35 mouse cellular contexts compared by ENCODE assay signal in genomic region chr7:47031371-47031770, GRCm38 (mm10). TPM values are rescaled to one million over a fixed set of nuclear protein-coding genes. Genes with fewer than 3 reads are reported as not detected.
A peak's percentile ranks its signal among the peaks of the same experiment; 100 is the strongest.
DNase-seq lines count a peak whose midpoint lies in the region; ATAC-seq and TF ChIP-seq lines count a peak whose summit lies in the region.
"Had no signal": no experiment of that assay in that cellular context is flagged by ENCODE, and none has a peak within 500 bp of the region (broad histone marks: within the 10 kb centered on the region; RNA-seq: fewer than 3 reads in every experiment).

No protein-coding gene starts in this region.

- H3K27ac ChIP-seq in lung, postnatal 0 days (ENCODE audit: low read length): no peak overlapping the region
- H3K27ac ChIP-seq: embryonic facial prominence, embryonic 10.5 days; embryonic facial prominence, embryonic 15.5 days; forebrain, embryonic 15.5 days; gastrocnemius, adult 2 months; hindbrain, embryonic 10.5 days; hindbrain, embryonic 15.5 days; liver, embryonic 14.5 days; midbrain, embryonic 13.5 days had no signal

- no peak for TF ChIP-seq POLR2A in lung, adult 2 months (IDR thresholded peaks at IDR 0.05; ENCODE audit: borderline replicate concordance, extremely low read depth, low read depth, low read length)

- peak; percentile 68 for ATAC-seq in lung, postnatal 0 days
- peak; percentile 32 for ATAC-seq in inflammation-experienced regulatory T-cells, adult 6 months
- ATAC-seq: midbrain, embryonic 13.5 days had no signal

- H3K4me3 ChIP-seq in lung, postnatal 0 days (ENCODE audit: low read depth, low read length): no peak overlapping the region
- H3K4me3 ChIP-seq in lung, adult 2 months (replicated peaks; ENCODE audit: extremely low read depth, low read depth, low read length): no peak overlapping the region
- H3K4me3 ChIP-seq: embryonic facial prominence, embryonic 10.5 days; embryonic facial prominence, embryonic 15.5 days; forebrain, embryonic 15.5 days; gastrocnemius, adult 2 months; hindbrain, embryonic 10.5 days; hindbrain, embryonic 15.5 days; midbrain, embryonic 13.5 days had no signal

- no peak for TF ChIP-seq EP300 in lung, postnatal 0 days (IDR thresholded peaks at IDR 0.05)

- H3K9ac ChIP-seq in lung, postnatal 0 days (replicated peaks; ENCODE audit: low read depth): no peak overlapping the region
- H3K9ac ChIP-seq: embryonic facial prominence, embryonic 15.5 days; forebrain, embryonic 15.5 days; hindbrain, embryonic 15.5 days; liver, embryonic 14.5 days; lung, embryonic 14.5 days; midbrain, embryonic 13.5 days had no signal

- WGBS in lung, postnatal 0 days: 65% methylated on average over 4 of the region's 4 CpGs
- WGBS in lung, adult 2 months: 73% methylated on average over 4 of the region's 4 CpGs

- no peaks in the 10 kb centered on the region for H3K4me1 ChIP-seq in lung, postnatal 0 days (ENCODE audit: insufficient read depth, low read depth, low read length)
- no peaks in the 10 kb centered on the region for H3K4me1 ChIP-seq in lung, adult 2 months (ENCODE audit: control insufficient read depth, insufficient read depth, low read length)
- H3K4me1 ChIP-seq: embryonic facial prominence, embryonic 10.5 days; hindbrain, embryonic 10.5 days; hindbrain, embryonic 15.5 days; midbrain, embryonic 13.5 days had no signal

- no peaks in the 10 kb centered on the region for H3K36me3 ChIP-seq in lung, postnatal 0 days (ENCODE audit: insufficient read depth, low read length)
- H3K36me3 ChIP-seq: embryonic facial prominence, embryonic 10.5 days; embryonic facial prominence, embryonic 15.5 days; forebrain, embryonic 15.5 days; hindbrain, embryonic 10.5 days; hindbrain, embryonic 15.5 days; midbrain, embryonic 13.5 days had no signal

- no peaks in the 10 kb centered on the region for H3K9me3 ChIP-seq in lung, postnatal 0 days (ENCODE audit: low read length)
- H3K9me3 ChIP-seq: embryonic facial prominence, embryonic 10.5 days; embryonic facial prominence, embryonic 15.5 days; forebrain, embryonic 15.5 days; hindbrain, embryonic 10.5 days; hindbrain, embryonic 15.5 days; midbrain, embryonic 13.5 days had no signal

- H3K27me3 ChIP-seq in lung, postnatal 0 days (replicated peaks; ENCODE audit: insufficient read depth, low read length): no peaks in the 10 kb centered on the region
- H3K27me3 ChIP-seq: embryonic facial prominence, embryonic 15.5 days; forebrain, embryonic 15.5 days; hindbrain, embryonic 15.5 days; midbrain, embryonic 13.5 days had no signal

- TF ChIP-seq CTCF in lung, postnatal 0 days (IDR thresholded peaks at IDR 0.05): no peak
- no peak for TF ChIP-seq CTCF in lung, adult 2 months (IDR thresholded peaks at IDR 0.05; ENCODE audit: insufficient read depth, low read length)

- peak; percentile 35 for DNase-seq in lung, postnatal 0 days (ENCODE audit: low spot score)
- no peak for DNase-seq in lung, adult 2 months
- DNase-seq in NIH3T3 (ENCODE audit: low read depth): peak; percentile 93
- no peak for DNase-seq in retina, embryonic 14.5 days (ENCODE audit: low spot score)
- DNase-seq in thymus, postnatal 14 days: no peak
- DNase-seq in testis, postnatal 14 days (ENCODE audit: low spot score): no peak
- DNase-seq: adrenal gland, postnatal 36 days; cerebellum, adult 2 months; cerebellum, postnatal 14 days; gastrocnemius, adult 2 months; gastrocnemius, postnatal 36 days; heart, postnatal 14 days; kidney, adult 18-20 months; kidney, postnatal 4 days; layer of hippocampus, postnatal 36 days; liver; lung, postnatal 4 days; spleen, adult 18-20 months; thymus, adult 2 months; thymus, postnatal 4 days had no signal

- no peak overlapping the region for H3K4me2 ChIP-seq in lung, postnatal 0 days (replicated peaks; ENCODE audit: low read depth, low read length)
- H3K4me2 ChIP-seq: embryonic facial prominence, embryonic 15.5 days; forebrain, embryonic 15.5 days; hindbrain, embryonic 15.5 days; lung, embryonic 14.5 days; midbrain, embryonic 13.5 days had no signal

RNA-seq across cellular contexts. Expression of gene Tmem86a, which starts 19.0 kb away (rescaled TPM):
- polyA plus RNA-seq in lung, postnatal 0 days (2015; fragmentation: Nextera tagmentation; extraction: Ambion mirVana): 36.2 and 36.5 TPM in 2 replicates
- 28.2 and 32.8 TPM in 2 replicates for polyA plus RNA-seq in lung, adult 2 months (2012; rRNA removed)
- polyA plus RNA-seq in inflammation-experienced regulatory T-cells, adult 6 months (2017; shearing (Covaris generic)): 1 to 10 TPM; 1.5 to 6.6 (median 3.8) TPM

RNA-seq across cellular contexts. Expression of gene Spty2d1, which starts 23.2 kb away (rescaled TPM):
- 13.1 and 14.9 TPM in 2 replicates for polyA plus RNA-seq in lung, postnatal 0 days (2015; fragmentation: Nextera tagmentation; extraction: Ambion mirVana)
- polyA plus RNA-seq in lung, adult 2 months (2012; rRNA removed): 5.2 and 5.6 TPM in 2 replicates
- polyA plus RNA-seq in inflammation-experienced regulatory T-cells, adult 6 months (2017; shearing (Covaris generic)): 10 to 100 TPM; 28.3 to 49.5 (median 29.4) TPM

RNA-seq across cellular contexts. Expression of gene Gm9999, which starts 48.0 kb away (rescaled TPM):
- polyA plus RNA-seq in lung, postnatal 0 days (2015; fragmentation: Nextera tagmentation; extraction: Ambion mirVana): not detected in 2 replicates
- not detected in 2 replicates for polyA plus RNA-seq in lung, adult 2 months (2012; rRNA removed)
- polyA plus RNA-seq in inflammation-experienced regulatory T-cells, adult 6 months (2017; shearing (Covaris generic)): not detected
- polyA plus RNA-seq: cerebellum, adult 2 months; embryonic facial prominence, embryonic 10.5 days; embryonic facial prominence, embryonic 15.5 days; forebrain, embryonic 15.5 days; heart, embryonic 14.5 days; hindbrain, embryonic 10.5 days; hindbrain, embryonic 15.5 days; intestine, embryonic 14.5 days; kidney, embryonic 16.5 days; limb, embryonic 11.5 days; liver, embryonic 14.5 days; lung, embryonic 14.5 days; midbrain, embryonic 13.5 days; neural tube, embryonic 14.5 days; stomach, embryonic 16.5 days had no signal

Comparison
In these comparisons a context has a peak if more than half of its experiments do, and no peak if none do; other contexts are left out.
1. DNase-seq: peak in lung, postnatal 0 days (single experiment) and NIH3T3 (single experiment); none in lung, adult 2 months (single experiment), retina, embryonic 14.5 days (single experiment), thymus, postnatal 14 days (single experiment) and testis, postnatal 14 days (single experiment).